ENCODE assay signal across 27 mouse cellular contexts in the genomic region with DNA sequence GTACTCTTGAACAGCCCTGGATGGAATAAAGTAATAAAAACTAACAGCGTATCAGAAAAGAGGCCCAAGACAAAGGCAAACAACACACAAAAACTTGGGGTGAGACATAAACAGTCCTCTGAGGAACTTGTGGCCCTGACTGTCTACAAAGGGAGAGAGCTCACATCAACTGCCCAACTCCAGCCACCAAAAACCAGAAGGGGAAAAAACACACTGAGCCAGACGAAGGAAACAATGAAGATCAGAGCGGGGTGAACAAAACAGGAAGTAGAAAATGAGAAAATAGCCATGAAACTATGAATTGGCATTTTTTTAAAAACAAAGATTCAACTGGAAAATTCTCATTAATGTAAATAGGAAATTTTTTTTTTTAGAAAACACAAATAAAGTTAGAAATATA.
DNase-seq lines count a peak whose midpoint lies in the region; ATAC-seq lines count a peak whose summit lies in the region.
"Had no signal": no experiment of that assay in that cellular context is flagged by ENCODE, and none has a peak within 500 bp of the region (broad histone marks: within the 10 kb centered on the region; RNA-seq: fewer than 3 reads in every experiment).

No protein-coding gene starts in this region.

- H3K36me3 ChIP-seq in macrophage (ENCODE audit: inconsistent target) = no peaks in the 10 kb centered on the region
- H3K36me3 ChIP-seq: forebrain, embryonic 10.5 days; heart, embryonic 12.5 days; heart, embryonic 15.5 days; hindbrain, embryonic 10.5 days; hindbrain, embryonic 13.5 days had no signal

- H3K79me2 ChIP-seq in macrophage (ENCODE audit: inconsistent target) = no peaks in the 10 kb centered on the region

- WGBS in macrophage (ENCODE audit: missing documents) = 31% methylated on average over 3 of the region's 3 CpGs

- peak overlapping the region; percentile 14; the same call in 1 of the 2 replicates for H3K27ac ChIP-seq in macrophage
- H3K27ac ChIP-seq: forebrain, embryonic 10.5 days; gastrocnemius, adult 2 months; heart, embryonic 15.5 days; hindbrain, embryonic 10.5 days; hindbrain, embryonic 13.5 days had no signal

- ATAC-seq in common myeloid progenitor, adult 5-6 weeks (replicated peaks; ENCODE audit: low read depth, poor library complexity, severe bottlenecking) = peak; percentile 56; the same call in 1 of the 2 replicates
- ATAC-seq: forebrain, embryonic 14.5 days; hindbrain, embryonic 16.5 days; inflammation-experienced regulatory T-cells, adult 6 months had no signal

- peak; percentile 36 for DNase-seq in 416B (ENCODE audit: low read depth)
- DNase-seq in A20 (ENCODE audit: low read depth, low spot score) = peak; percentile 27
- DNase-seq in natural killer cell, adult 2 months (ENCODE audit: low spot score in 2 of 2) = no peak
- no peak for DNase-seq in frontal cortex, postnatal 14 days (ENCODE audit: low spot score in 2 of 2)
- DNase-seq in kidney, postnatal 36 days = no peak
- DNase-seq: adrenal gland, adult 2 months; adrenal gland, postnatal 14 days; B cell, adult 2 months; cerebellum, adult 18-20 months; cerebellum, adult 9-10 months; cerebellum, postnatal 14 days; gastrocnemius, adult 2 months; gastrocnemius, postnatal 14 days; heart, adult 18-20 months; heart, postnatal 36 days; kidney, adult 11 months; kidney, adult 8-10 months had no signal

- H3K4me3 ChIP-seq in macrophage (ENCODE audit: inconsistent target) = no peak overlapping the region
- H3K4me3 ChIP-seq: forebrain, embryonic 10.5 days; gastrocnemius, adult 2 months; heart, embryonic 12.5 days; heart, embryonic 15.5 days; hindbrain, embryonic 10.5 days; hindbrain, embryonic 13.5 days had no signal

Comparison
In these comparisons a context has a peak if more than half of its experiments do, and no peak if none do; other contexts are left out.
1. DNase-seq: peak in 416B (single experiment) and A20 (single experiment); none in natural killer cell, adult 2 months (0 of 2), frontal cortex, postnatal 14 days (0 of 2) and kidney, postnatal 36 days (0 of 2).